Mouse (Mus musculus) heart, embryonic 16.5 days (tissue): ENCODE data around the gene Twist2. TPM values are rescaled to one million over a fixed set of nuclear protein-coding genes. Genes with fewer than 3 reads are reported as not detected.

Experiments used
- ATAC-seq: fragments of 200-750 bp; cut with Nextera tagmentation; replicated peaks from 2 replicates; pipeline ENCODE4 v1.8.0; 2017; ENCODE audit warnings: moderate number of reproducible peaks; ENCODE audit not compliant: insufficient read depth, low FRiP score; ENCODE audit errors: extremely low read depth
- H3K27ac ChIP-seq: fragments of 300-500 bp; sonication (generic); 2 replicates; pipeline ENCODE4 v1.5.1; 2014; ENCODE audit warnings: mild to moderate bottlenecking, low read length, control low read depth, moderate library complexity
- H3K27me3 ChIP-seq: fragments of 300-500 bp; sonication (generic); 2 replicates; pipeline ENCODE4 v1.6.1; 2014; ENCODE audit warnings: low read length, mixed read lengths; ENCODE audit not compliant: control insufficient read depth, insufficient read depth
- H3K36me3 ChIP-seq: fragments of 300-500 bp; sonication (generic); 2 replicates; pipeline ENCODE4 v1.6.1; 2014; ENCODE audit not compliant: control insufficient read depth, insufficient read depth
- H3K4me1 ChIP-seq: fragments of 300-500 bp; sonication (generic); 2 replicates; pipeline ENCODE4 v1.6.1; 2014; ENCODE audit warnings: low read length, mixed read lengths; ENCODE audit not compliant: control insufficient read depth, insufficient read depth
- H3K4me2 ChIP-seq: fragments of 300-500 bp; sonication (generic); 2 replicates; pipeline ENCODE4 v1.6.1; 2014; ENCODE audit warnings: low read depth, mild to moderate bottlenecking, control low read depth, low read length
- H3K4me3 ChIP-seq: fragments of 300-500 bp; sonication (generic); 2 replicates; pipeline ENCODE4 v1.5.1; 2014; ENCODE audit warnings: mild to moderate bottlenecking, control low read depth, low read length
- H3K9ac ChIP-seq: fragments of 300-500 bp; sonication (generic); 2 replicates; pipeline ENCODE4 v1.6.1; 2014; ENCODE audit warnings: low read length, control low read depth
- H3K9me3 ChIP-seq: fragments of 300-500 bp; sonication (generic); replicated peaks from 2 replicates; pipeline ENCODE4 v1.6.1; 2016; ENCODE audit warnings: low read length; ENCODE audit not compliant: control insufficient read depth
- WGBS: fragments of 180-500 bp; shearing (Covaris S2); extraction: QIAGEN DNeasy Blood & Tissue Kit; methylation state at CpG from one replicate; pipeline ENCODE4 v1.1.7; 2014; 5-methylcytosine and 5-hydroxymethylcytosine counted together
- polyA plus RNA-seq: library from polyadenylated mRNA; unstranded; fragments of >200 nt; fragmentation: Nextera tagmentation; extraction: Ambion mirVana; gene quantifications from 2 replicates; pipeline ENCODE4 v1.2.1, GENCODE M21; 2015

The Twist2 gene
- polyA plus RNA-seq, 1 experiment from 2014 or later: 2.6 TPM

- Histone ChIP-seq H3K36me3 (no peaks in the 10 kb centered on the region), H3K27me3 (no peaks in the 10 kb centered on the region), H3K9ac (no peak overlapping the region), H3K27ac (peak overlapping the region; percentile 39; the same call in 1 of the 2 replicates), H3K4me1 (peaks cover 12% of the 10 kb centered on the region; the same call in 1 of the 2 replicates), H3K4me2 (no peak overlapping the region), H3K4me3 (no peak overlapping the region), H3K9me3 (no peaks in the 10 kb centered on the region)
- ATAC-seq: peak; percentile 57; the same call in 1 of the 2 replicates
- WGBS: 32% methylated on average over 9 of the region's 9 CpGs
These were observed 55.8 kb downstream of the Twist2 start for GRCm38 (mm10) chr1:91856771-91857664.

- H3K36me3 ChIP-seq: no peaks in the 10 kb centered on the region
- no peak overlapping the region for H3K9ac ChIP-seq
- no peaks in the 10 kb centered on the region for H3K9me3 ChIP-seq
- H3K27me3 ChIP-seq: no peaks in the 10 kb centered on the region
- no peak for ATAC-seq
- no peak overlapping the region for H3K27ac ChIP-seq
- 71% methylated on average over 11 of the region's 11 CpGs for WGBS
- peaks cover 12% of the 10 kb centered on the region; the same call in 1 of the 2 replicates for H3K4me1 ChIP-seq
- H3K4me2 ChIP-seq: no peak overlapping the region
- no peak overlapping the region for H3K4me3 ChIP-seq
These were observed 57.0 kb downstream of the Twist2 start for GRCm38 (mm10) chr1:91858101-91858790.

GRCm38 (mm10) chr1:91858901-91859300, 57.6 kb downstream of the Twist2 start:
- WGBS: 86% methylated on average over 1 of the region's 1 CpGs
- ATAC-seq: no peak

GRCm38 (mm10) chr1:91861511-91861910, 60.2 kb downstream of the Twist2 start:
- no peaks in the 10 kb centered on the region for H3K9me3 ChIP-seq
- H3K4me2 ChIP-seq: no peak overlapping the region
- H3K4me3 ChIP-seq: no peak overlapping the region
- H3K9ac ChIP-seq: no peak overlapping the region
- 33% methylated on average over 7 of the region's 7 CpGs for WGBS
- no peak overlapping the region for H3K27ac ChIP-seq
- ATAC-seq: no peak
- peaks cover 11% of the 10 kb centered on the region; the same call in 1 of the 2 replicates for H3K4me1 ChIP-seq
- no peaks in the 10 kb centered on the region for H3K36me3 ChIP-seq
- H3K27me3 ChIP-seq: no peaks in the 10 kb centered on the region

More at GRCm38 (mm10) chr1:91858901-91859300, 57.6 kb downstream of the Twist2 start:
- Histone ChIP-seq H3K4me1 (peaks cover 12% of the 10 kb centered on the region; the same call in 1 of the 2 replicates), H3K36me3 (no peaks in the 10 kb centered on the region), H3K27me3 (no peaks in the 10 kb centered on the region), H3K27ac (no peak overlapping the region), H3K9me3 (no peaks in the 10 kb centered on the region), H3K9ac (no peak overlapping the region), H3K4me3 (no peak overlapping the region), H3K4me2 (no peak overlapping the region)

GRCm38 (mm10) chr1:91866001-91866400, 64.7 kb downstream of the Twist2 start:
- 27% methylated on average over 2 of the region's 2 CpGs for WGBS
- Histone ChIP-seq H3K4me3 (no peak overlapping the region), H3K4me2 (no peak overlapping the region), H3K9me3 (no peaks in the 10 kb centered on the region), H3K27ac (no peak overlapping the region), H3K4me1 (no peaks in the 10 kb centered on the region), H3K9ac (no peak overlapping the region), H3K27me3 (peaks cover 2% of the 10 kb centered on the region; the same call in 1 of the 2 replicates), H3K36me3 (no peaks in the 10 kb centered on the region)
- no peak for ATAC-seq

GRCm38 (mm10) chr1:91871101-91871500, 69.8 kb downstream of the Twist2 start:
- Histone ChIP-seq H3K4me3 (no peak overlapping the region), H3K27me3 (peaks cover 2% of the 10 kb centered on the region; the same call in 1 of the 2 replicates), H3K9ac (no peak overlapping the region), H3K27ac (no peak overlapping the region), H3K4me2 (no peak overlapping the region), H3K9me3 (no peaks in the 10 kb centered on the region), H3K4me1 (0 out of 2 replicates have a peak, but pooled peaks cover 2% of the 10 kb centered on the region), H3K36me3 (no peaks in the 10 kb centered on the region)
- WGBS: 53% methylated on average over 6 of the region's 6 CpGs
- ATAC-seq: no peak

- no peak overlapping the region for H3K4me3 ChIP-seq
- ATAC-seq: peak; percentile 50; the same call in 1 of the 2 replicates
- H3K27ac ChIP-seq: no peak overlapping the region
- no peaks in the 10 kb centered on the region for H3K9me3 ChIP-seq
- no peak overlapping the region for H3K9ac ChIP-seq
- 0 out of 2 replicates have a peak, but pooled peaks cover 2% of the 10 kb centered on the region for H3K4me1 ChIP-seq
- peaks cover 2% of the 10 kb centered on the region; the same call in 1 of the 2 replicates for H3K27me3 ChIP-seq
- H3K4me2 ChIP-seq: no peak overlapping the region
- 37% methylated on average over 8 of the region's 8 CpGs for WGBS
- H3K36me3 ChIP-seq: no peaks in the 10 kb centered on the region
These were observed 71.3 kb downstream of the Twist2 start for GRCm38 (mm10) chr1:91872388-91873059.

- WGBS: 62% methylated on average over 10 of the region's 10 CpGs
- H3K9me3 ChIP-seq: no peaks in the 10 kb centered on the region
- no peak overlapping the region for H3K9ac ChIP-seq
- H3K27ac ChIP-seq: no peak overlapping the region
- peaks cover 2% of the 10 kb centered on the region; the same call in 1 of the 2 replicates for H3K27me3 ChIP-seq
- no peaks in the 10 kb centered on the region for H3K36me3 ChIP-seq
- peaks cover 4% of the 10 kb centered on the region; the same call in 1 of the 2 replicates for H3K4me1 ChIP-seq
- H3K4me2 ChIP-seq: no peak overlapping the region
- ATAC-seq: no peak
- no peak overlapping the region for H3K4me3 ChIP-seq
These were observed 72.5 kb downstream of the Twist2 start for GRCm38 (mm10) chr1:91873572-91874285.
